Mouse (Mus musculus) neutrophil, adult 5-6 weeks (primary cell): ENCODE data around the gene Pklr. TPM values are rescaled to one million over a fixed set of nuclear protein-coding genes. Genes with fewer than 3 reads are reported as not detected.

Source experiments
- ATAC-seq: fragments of 151-379, 151-347 bp; 2 replicates; pipeline ENCODE4 v1.8.0; 2017; ENCODE audit warnings: mild to moderate bottlenecking, moderate TSS enrichment; ENCODE audit not compliant: insufficient number of reproducible peaks, poor library complexity, low FRiP score, severe bottlenecking; ENCODE audit errors: extremely low read depth
- total RNA-seq: library from RNA; stranded (forward); fragments of 200-1000 nt; gene quantifications from 2 replicates; pipeline ENCODE4 v1.2.3, GENCODE M21; 2017

Gene Pklr
- total RNA-seq, 1 experiment from 2014 or later = not detected

DNA sequence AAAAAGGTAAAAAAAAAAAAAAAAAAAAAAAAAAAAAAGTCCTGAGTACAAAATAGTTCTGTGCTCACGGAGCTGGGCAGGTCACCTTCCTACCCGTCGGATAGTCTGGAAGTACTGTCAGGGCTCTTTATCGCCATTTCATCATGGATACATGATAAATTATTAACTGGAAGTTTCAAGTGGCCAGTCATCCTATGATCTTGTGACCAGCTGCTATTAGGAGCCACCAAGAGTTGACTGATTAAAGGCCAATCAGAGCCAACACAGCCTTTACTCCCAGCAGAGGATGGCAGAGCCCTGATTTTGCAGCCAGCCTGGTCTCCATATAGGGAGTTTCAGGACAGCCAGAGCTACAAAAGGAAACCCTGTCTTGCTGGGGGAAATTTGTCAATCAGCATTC is 22.9 kb upstream of the Pklr start:
- ATAC-seq = no peak

DNA sequence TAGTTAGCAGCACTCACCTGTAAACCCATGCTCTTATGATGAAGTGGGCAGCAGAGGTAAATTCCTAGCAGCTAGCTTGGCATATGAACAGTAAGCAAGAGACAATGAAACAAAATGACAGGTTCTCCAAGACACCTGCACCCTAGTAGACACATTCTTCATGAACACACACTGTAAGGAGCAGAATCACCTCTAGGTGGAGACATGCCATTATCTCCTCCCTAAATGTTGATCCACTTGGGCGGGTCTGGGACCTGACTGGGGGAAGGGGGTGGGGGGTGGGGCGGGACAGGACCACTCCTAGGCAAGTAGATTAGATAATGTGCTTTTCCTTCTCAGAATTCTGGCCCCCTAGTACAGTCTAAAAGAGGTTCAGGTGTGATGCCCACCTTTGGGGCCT is 20.4 kb upstream of the Pklr start:
- ATAC-seq = no peak

DNA sequence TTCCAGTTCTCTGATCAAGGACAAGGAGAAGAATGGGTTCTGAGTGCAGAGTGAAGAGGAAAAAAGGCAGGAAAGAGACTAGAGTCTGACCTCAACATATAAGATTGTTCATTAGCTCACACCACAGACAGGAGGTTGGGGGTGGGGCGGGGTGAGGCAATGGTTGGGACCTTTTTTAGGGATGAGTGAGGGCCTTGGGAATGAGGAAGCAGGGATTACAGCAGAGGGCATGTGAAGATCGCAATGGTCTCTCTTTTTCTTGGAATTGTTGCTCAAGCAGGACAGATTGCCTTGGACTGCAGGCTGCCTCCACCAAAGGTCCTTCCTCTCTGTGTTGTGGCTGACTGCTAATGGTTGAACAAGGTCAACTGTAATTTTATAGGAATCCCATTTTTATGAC is 12.6 kb upstream of the Pklr start:
- no peak for ATAC-seq

DNA sequence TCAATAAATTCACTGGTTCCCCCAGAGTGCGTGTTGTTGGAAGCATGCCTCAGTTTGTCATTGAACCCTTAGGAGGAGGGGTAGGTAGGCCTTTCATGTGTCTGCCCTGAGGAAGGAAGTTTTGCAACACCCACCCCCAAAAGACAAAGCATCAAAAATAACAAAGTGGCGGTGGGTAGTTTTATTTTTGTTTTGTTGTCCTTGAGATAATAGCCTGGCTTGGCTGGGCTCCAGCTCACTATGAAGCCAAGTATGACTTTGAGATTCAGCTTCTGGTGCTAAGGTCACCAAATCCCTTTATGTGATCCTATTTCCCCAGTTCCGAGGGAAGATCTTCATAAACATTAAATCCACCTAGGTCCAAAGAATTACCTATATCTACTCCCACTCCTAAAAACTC is 11.7 kb upstream of the Pklr start:
- ATAC-seq = no peak

DNA sequence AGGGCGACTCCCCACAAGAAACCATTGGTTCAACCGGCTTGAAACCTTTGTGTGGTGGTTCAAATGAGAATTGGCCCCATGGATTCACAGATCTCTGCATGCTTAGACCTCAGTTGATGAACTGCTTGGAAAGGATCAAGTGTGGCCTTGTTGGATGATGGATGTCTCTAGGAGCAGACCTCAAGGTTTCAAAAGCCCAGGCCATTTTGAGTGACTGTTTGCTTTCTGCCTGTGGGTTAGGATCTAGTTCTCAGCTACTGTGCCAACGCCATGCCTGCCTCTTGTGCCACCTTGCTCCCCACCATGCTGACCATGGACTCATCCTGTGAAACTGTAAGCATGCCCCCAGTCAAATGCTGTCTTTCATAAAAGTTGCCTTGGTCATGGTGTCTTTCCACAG is 10.0 kb upstream of the Pklr start:
- no peak for ATAC-seq

DNA sequence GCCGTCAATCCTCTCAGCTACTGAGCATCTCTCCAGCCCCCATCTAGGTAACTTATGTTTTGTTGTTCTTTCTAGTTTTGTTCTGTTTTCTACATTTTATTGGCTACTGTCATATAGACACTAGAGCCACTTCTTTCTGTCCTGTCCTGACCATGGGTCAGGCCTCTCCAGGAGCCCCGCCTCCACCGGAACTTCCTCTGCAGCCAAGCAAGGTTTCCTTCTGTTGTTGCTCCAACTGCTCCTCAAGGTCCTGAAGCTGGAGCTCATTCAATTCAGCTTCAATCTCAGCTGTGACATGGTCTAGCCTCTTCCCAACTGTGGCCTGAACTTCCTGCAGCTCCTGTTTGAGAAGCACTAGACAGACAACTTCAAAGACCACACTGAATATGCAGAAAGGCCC is 6.0 kb upstream of the Pklr start:
- ATAC-seq = no peak

DNA sequence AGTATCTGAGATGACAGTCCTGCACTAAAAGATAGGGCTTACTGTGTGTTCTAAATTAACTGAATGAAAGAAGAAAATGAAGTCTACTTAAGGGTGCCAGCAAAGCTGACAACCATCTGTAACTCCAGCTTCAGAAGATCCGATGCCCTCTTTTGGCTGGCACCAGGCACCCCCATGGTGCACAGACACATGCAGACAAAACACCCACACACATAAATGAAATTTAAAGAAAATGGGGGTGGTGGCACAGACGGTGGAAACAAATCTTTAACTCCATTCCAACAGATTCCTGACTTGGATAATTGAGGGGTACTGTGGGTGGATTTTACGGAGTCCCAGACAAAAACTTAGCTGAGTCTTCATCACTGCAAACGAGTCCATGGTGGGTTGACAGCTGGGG is 4.1 kb upstream of the Pklr start:
- ATAC-seq = no peak

DNA sequence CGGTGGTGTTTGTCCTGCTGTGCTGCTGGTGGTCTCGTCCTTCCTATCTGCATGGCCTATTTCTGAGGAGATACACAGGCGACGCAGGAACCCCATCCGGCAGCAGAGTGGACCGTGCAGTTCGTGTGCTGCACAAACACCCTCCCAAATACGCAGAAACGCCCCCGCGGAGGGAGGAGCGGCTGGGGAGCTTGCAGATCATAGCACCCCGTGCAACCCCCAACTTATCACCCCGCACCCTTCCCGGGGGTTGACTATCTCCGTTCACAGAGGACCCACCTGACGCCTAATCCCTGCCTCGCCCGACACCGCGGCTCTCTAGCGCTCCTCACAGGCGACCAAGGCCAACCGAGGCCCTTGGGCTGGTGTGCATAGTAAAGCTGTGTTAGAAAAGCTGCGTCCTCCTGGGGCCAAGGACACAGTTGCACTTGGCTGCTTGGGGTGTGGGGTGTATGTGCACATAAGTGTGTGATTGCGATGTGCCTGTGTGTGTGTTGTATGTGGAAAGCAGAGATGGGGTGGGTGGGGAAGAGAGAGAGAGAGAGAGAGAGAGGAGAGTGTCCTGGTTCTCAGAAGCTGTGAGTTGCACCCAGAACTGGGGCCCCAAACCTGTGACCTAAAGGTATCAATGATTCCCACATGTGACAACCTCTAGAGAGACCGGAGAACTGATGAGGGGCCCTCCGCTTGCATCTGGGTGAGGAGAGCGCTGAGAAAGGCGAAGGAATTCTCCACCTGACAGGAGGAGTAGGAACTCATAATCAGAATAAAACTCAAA is 3.5 kb upstream of the Pklr start:
- no peak for ATAC-seq

DNA sequence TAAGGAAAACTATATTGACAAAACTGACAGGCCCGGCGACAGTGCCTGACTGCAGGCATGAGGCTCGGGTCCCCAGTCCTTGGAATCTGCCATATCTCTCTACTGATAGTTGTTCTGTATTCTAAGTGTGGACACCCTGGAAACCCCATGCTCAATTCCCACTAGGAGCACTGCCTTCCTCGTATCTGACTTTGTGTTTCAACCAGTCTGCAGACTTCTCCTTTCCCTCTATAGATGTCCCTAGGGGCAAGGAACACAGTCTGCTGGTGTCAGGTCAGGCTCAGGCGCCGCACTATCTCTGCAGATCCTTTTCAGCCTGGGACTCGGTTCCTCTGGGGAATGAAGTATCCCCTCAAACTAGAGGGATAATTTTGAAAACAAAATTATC is 2.9 kb upstream of the Pklr start:
- no peak for ATAC-seq

DNA sequence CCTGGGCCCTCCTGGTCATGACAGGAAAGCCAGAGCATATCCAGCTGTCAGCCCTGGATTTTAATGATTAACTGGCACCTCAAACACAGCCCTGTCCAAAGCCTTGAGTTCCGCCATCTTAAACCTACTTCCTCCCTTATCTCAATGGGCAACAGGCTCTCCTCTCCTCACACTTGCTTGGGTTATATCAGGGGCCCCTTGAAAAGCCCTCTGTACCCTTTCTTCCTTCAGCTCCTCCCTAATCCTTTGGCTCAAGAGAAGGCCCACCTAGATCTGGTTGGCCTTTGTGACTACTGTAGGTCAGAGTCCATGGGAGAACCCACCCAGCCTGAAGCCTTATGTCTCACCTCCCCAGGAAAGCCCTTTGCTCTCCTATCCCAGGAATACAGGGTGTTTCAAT is 2.2 kb upstream of the Pklr start:
- ATAC-seq = no peak

DNA sequence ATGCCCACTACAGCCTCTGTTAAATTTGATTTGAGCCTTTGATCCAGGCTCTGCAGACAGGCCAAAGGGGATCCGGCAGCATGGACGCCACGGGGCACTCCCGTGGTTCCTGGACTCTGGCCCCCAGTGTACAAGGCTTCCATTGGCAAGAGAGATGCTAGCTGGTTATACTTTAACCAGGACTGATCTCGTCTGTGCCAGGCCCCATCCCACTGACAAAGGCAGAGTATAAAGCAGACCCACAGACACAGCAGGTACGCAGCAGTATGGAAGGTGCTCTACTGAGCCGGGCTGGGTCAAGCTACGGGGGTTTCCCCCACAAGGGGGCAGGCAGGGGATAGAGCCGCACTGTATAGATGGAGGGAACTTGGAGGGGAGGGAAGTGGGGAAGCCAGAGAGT is 423 bp downstream of the Pklr start:
- ATAC-seq = no peak

DNA sequence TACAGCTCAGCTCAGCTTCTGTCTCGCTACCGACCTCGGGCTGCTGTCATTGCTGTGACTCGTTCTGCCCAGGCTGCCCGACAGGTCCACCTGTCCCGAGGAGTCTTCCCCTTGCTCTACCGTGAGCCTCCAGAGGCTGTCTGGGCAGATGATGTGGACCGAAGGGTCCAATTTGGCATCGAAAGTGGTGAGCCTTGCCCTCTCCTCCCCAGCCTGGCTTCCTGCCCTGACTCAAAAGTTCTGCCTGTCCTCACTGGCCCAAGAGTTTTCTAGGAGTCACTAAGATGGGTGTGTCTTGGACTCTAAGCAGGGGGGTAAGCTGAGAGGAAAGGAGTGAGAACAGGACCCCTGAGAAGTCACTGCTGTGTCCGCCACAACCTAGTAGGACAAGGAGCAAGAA is 8.9 kb downstream of the Pklr start:
- ATAC-seq = no peak

DNA sequence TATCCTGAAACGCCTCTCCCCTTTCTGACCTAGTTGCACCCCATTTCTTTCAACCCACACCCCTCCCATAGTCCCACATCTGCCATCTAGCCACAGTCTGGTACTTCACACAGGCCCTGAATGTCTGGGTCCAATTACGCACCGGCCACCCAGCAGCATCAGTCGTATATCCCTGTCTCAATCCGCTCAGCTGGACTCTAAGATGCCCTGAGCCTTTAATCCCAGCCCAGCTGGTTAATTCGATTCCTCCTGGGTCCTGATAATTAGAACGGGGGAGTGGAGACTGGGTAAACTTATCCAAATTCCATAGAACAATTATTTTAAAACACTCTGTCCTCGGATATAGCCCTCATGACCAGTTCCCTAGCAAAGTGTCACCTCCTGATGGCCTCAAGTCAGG is 9.6 kb downstream of the Pklr start:
- no peak for ATAC-seq

DNA sequence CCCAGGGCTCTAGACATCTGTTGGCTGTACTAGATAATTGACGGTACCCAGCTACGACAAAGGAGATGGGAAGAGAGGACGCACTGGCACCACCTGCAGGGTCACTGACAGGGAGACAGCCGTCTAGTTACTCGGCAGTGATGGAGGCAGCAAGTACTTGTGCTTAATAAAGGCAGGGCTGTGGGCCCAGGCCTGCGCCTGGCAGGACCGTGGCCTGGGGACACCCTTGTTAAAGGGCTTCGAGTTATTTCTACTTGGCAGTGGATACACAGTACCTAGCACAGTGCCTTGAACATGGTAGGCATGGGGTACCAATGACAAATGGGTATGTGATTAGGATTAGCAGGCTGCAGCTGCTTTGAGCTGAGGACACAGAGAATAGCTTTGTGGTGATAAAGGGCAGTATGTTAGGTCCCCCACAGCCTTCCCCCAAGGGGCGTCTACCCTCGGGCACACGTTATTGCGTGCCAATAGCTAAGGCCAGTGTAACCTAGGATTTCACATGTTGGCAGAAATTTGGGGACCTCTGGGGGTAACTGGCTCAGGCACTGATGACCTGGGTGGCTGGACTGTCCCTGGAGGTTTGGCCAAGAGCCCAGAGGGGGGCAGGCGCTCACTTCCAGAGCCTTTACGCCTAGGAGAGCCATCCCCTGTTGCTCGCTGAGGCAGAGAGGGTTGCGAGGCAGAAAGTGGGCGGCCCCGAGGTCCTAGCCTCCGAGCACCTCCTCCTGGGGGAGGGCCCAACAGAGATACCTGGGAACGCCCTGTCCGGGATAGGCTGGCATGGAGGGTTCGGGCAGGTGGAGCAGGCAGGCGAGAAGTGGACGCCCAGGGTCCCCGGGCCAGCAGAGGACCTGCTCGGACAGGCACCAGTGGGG is 11.4 kb downstream of the Pklr start:
- no peak for ATAC-seq

DNA sequence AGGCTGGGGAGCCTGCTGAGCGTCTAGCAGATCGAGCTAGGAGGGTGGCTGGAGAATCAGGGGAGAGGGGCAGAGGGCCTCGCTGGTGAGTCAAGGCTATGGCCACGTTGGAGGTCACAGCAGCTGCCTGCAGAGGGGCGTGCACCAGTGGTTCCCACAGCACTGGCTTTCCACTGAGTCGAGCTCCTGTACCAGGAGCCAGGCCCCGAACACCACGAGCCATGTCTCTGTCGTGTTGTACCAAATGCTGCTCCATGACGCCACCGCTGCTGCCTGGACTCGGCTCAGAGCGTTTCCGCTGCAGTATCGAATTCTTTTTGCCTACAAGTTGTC is 12.0 kb downstream of the Pklr start:
- no peak for ATAC-seq

DNA sequence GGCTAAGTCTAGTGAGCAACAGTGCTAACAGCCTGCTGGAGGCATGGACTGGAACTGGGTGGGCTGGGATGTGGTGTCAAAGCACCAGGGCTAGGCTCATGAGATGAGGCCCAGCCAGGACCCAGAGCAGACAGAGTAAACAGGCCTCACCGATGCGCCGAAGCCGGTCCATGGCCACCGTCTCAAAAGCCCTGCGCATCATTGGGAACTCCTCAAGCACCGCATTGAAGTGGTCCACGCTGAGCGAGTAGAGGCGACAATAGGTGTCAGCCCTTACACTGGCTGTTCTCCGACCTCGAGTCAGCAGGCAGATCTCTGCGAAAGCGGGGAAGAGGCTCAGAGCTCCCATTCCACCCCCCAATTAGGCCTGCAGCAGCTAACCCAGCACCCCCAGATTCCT is 12.6 kb downstream of the Pklr start:
- no peak for ATAC-seq

DNA sequence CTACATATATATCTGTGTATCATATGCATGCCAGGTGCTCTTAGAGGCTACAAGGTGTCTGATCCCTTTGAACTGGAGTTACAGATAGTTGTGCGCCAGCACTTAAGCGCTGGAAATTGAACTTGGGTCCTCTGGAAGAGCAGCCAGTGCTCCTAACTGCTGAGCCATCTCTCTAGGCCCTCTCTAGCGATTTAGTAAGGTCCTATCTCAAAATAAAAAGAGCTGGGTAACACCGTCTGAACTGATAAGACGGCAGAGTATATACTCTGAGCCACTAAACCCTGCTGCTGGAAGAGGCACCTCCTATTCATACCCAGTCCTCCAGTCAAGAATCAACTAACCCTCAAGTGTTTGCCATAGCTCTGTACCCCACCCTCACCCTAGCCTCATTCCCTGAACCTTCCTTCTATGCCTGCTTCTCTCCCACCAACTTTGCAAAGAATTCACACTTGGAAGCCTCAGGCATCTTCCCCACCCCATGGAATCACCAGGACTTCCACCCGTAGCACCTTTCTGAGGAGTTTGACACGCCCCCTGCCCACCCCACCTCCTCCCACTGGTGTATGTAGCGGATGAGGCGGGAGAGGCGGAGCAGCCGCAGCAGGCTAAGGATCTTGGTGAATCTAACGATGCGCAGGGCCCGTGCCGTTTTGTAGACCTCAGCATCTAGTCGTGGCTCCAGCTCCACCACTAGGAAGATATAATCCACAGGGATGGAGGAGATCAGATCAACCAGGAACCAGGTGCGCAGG is 16.3 kb downstream of the Pklr start:
- no peak for ATAC-seq

DNA sequence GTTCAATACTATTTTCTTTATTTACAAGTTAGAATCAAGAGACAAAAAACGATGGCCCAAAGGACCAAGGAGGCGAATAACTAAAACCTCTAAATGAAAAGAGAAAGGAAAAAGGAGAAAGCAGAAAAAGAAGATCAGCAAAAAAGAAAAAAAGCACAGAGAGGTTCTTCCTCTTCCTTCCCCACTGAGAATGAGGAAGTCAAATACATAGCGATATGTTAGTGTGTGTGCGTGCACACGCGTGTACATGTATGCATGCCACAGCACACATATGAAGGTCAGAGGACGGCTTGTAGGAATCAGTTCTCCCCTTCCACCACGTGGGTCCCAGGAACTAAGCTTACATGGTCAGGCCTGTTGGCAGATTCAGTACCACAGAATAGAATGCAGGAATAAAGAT is 21.0 kb downstream of the Pklr start:
- no peak for ATAC-seq

DNA sequence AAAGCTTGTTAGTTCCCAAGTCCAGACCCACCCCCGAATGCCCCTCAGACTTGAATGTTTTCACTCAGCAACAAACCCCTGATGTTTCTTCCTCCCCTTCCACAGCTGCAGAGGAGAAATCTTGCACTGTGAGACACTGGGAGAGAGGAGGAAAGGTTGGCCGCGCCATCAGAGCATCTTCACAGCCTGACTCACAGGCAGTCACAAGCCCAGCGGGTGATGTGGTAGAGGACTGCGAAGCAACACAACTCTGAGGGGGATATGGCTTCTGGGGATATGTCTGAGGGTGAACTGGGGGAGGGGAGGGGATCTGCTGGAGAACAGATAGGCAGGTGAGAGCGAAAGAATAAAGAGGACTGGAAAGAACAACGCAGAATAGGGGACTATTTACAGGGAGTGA is 22.7 kb downstream of the Pklr start:
- ATAC-seq = no peak

DNA sequence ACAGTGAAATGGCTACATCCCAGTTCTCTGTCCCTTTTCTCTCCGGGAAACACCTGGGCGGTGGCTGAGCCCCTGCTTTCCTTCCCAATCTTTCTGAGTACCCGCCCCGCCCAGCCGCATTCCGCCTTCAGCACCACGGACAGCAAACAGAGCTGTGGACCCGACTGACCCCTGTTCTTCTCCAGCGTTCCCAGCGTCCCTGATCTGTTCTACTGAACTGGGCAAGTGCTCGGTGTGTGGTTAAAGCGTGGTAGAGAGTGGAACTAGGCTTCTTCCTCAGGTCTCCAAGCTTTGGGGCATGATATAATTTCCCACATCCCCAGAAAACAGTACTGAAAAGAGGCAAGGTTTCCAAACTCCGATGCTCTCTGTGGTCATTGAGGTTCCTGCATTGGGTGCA is 23.3 kb downstream of the Pklr start:
- ATAC-seq = no peak
